Mouse (Mus musculus) heart, embryonic 12.5 days (tissue): Measurements from ENCODE around the gene Ccdc14. TPM values are rescaled to one million over a fixed set of nuclear protein-coding genes. Genes with fewer than 3 reads are reported as not detected.

Experiments
- ATAC-seq: fragments of 200-750 bp; cut with Nextera tagmentation; 2 replicates; pipeline ENCODE4 v1.8.0; 2017; ENCODE audit warnings: moderate TSS enrichment, moderate library complexity; ENCODE audit not compliant: insufficient number of reproducible peaks, low FRiP score
- H3K27ac ChIP-seq: fragments of 300-500 bp; sonication (generic); 2 replicates; pipeline ENCODE4 v1.5.1; 2016; ENCODE audit warnings: mild to moderate bottlenecking, moderate library complexity; ENCODE audit not compliant: poor library complexity, severe bottlenecking
- H3K27me3 ChIP-seq: fragments of 300-500 bp; sonication (generic); replicated peaks from 2 replicates; pipeline ENCODE4 v1.6.1; 2016; ENCODE audit warnings: mild to moderate bottlenecking, moderate library complexity
- H3K36me3 ChIP-seq: fragments of 300-500 bp; sonication (generic); 2 replicates; pipeline ENCODE4 v1.6.1; 2016; ENCODE audit warnings: mild to moderate bottlenecking, moderate library complexity
- H3K4me1 ChIP-seq: fragments of 300-500 bp; sonication (generic); replicated peaks from 2 replicates; pipeline ENCODE4 v1.6.1; 2016; ENCODE audit warnings: mild to moderate bottlenecking
- H3K4me2 ChIP-seq: fragments of 300-500 bp; sonication (generic); 2 replicates; pipeline ENCODE4 v1.6.1; 2016; ENCODE audit warnings: mild to moderate bottlenecking, moderate library complexity
- H3K4me3 ChIP-seq: fragments of 300-500 bp; sonication (generic); 2 replicates; pipeline ENCODE4 v1.5.1; 2016; ENCODE audit warnings: mild to moderate bottlenecking
- H3K9ac ChIP-seq: fragments of 300-500 bp; sonication (generic); 2 replicates; pipeline ENCODE4 v1.6.1; 2016; ENCODE audit warnings: mild to moderate bottlenecking, moderate library complexity
- H3K9me3 ChIP-seq: fragments of 300-500 bp; sonication (generic); replicated peaks from 2 replicates; pipeline ENCODE4 v1.6.1; 2016; ENCODE audit warnings: mild to moderate bottlenecking, moderate library complexity
- WGBS: fragments of 180-500 bp; shearing (Covaris S2); methylation state at CpG from one replicate; pipeline ENCODE4 v1.1.7; 2016; 5-methylcytosine and 5-hydroxymethylcytosine counted together
- polyA plus RNA-seq: library from polyadenylated mRNA; unstranded; fragments of >200 nt; fragmentation: Nextera tagmentation; extraction: Ambion mirVana; gene quantifications from 2 replicates; pipeline ENCODE4 v1.2.1, GENCODE M21; 2016

Ccdc14 gene
- polyA plus RNA-seq, 1 experiment from 2014 or later: 7.0 TPM

DNA sequence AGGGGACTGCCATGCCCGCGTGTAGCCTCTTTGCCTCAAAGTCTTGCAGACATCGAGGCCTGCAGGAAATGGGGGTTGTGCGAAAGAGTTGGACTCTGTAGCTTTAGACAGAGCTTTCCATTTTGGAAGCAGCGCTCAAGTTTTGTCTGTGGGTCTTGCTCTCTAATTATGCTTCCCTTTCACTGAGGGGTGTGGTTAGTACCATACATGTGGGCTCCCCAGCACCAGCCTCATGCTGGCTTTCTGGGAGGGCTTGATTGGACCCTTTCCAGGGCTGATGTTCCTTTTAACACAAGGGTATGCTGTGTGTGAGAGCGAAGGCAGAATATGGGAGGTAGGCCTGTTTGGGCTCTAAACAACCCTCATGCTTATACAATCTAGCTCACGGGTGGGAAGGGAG, 66.6 kb downstream of the Ccdc14 start:
- Histone ChIP-seq H3K36me3 (no peaks in the 10 kb centered on the region), H3K9ac (no peak overlapping the region), H3K9me3 (no peaks in the 10 kb centered on the region), H3K4me1 (no peaks in the 10 kb centered on the region), H3K4me2 (no peak overlapping the region), H3K27me3 (no peaks in the 10 kb centered on the region), H3K27ac (no peak overlapping the region), H3K4me3 (no peak overlapping the region)
- no peak for ATAC-seq
- 78% methylated on average over 7 of the region's 7 CpGs for WGBS

DNA sequence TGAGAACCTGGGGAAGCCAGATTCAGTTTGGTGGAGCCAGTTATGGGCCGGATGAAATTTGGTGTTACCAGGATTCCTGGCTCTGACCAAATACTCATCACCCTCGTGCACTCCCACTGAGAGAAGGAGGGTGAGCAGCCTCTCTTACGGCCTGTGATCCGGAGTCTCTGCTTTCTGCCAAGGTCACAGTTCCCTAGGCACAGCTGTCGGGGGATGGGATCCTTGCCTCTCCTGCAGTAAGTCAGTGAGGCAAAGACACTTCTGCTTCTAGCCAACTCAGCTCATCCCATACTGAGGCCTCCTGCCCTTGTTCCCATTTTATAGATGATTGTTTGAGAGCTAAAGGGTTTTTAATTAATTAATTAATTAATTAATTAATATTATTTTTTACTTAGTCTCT, 67.8 kb downstream of the Ccdc14 start:
- H3K27me3 ChIP-seq: no peaks in the 10 kb centered on the region
- H3K36me3 ChIP-seq: no peaks in the 10 kb centered on the region
- H3K4me1 ChIP-seq: no peaks in the 10 kb centered on the region

DNA sequence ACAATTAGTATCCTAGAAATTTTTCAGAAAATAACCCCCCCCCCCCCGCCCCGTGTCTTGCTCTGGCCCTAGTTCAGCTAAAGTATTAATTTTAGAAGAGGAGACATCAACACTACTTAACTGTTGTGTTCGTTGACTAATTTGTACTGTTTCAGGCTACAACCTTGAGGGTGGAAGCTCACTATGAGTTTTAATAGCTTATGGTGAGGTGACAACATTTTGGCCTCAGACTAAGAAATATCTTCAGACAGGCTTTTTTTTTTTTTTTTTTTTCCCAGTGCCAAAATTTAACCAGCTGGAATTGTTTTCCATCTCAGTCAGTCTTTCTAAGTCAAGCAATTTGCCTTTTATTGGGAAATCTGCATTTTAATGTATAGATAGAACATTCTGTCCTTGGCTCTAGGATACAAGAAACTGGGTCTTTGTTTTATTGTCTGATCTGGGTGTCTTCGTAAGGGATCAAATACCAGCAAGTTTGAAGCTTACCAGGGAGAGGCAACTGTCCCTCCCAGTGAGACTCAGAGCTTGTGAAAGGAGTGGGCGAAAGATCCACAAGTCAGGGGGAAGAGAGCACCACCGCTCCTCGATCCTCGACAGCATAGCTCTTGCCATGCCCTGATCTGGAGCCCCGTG, 73.7 kb downstream of the Ccdc14 start:
- H3K36me3 ChIP-seq: no peaks in the 10 kb centered on the region
- WGBS: 73% methylated on average over 9 of the region's 9 CpGs
- H3K4me2 ChIP-seq: no peak overlapping the region
- H3K9ac ChIP-seq: no peak overlapping the region
- H3K4me3 ChIP-seq: no peak overlapping the region
- no peak overlapping the region for H3K27ac ChIP-seq
- peaks cover 5% of the 10 kb centered on the region for H3K9me3 ChIP-seq
- H3K4me1 ChIP-seq: no peaks in the 10 kb centered on the region
- no peak for ATAC-seq
- H3K27me3 ChIP-seq: no peaks in the 10 kb centered on the region

More for the DNA sequence above, 67.8 kb downstream of the Ccdc14 start:
- H3K9ac ChIP-seq: no peak overlapping the region
- WGBS: 60% methylated on average over 5 of the region's 5 CpGs
- H3K4me2 ChIP-seq: no peak overlapping the region
- no peak overlapping the region for H3K27ac ChIP-seq
- no peak for ATAC-seq
- H3K9me3 ChIP-seq: no peaks in the 10 kb centered on the region
- H3K4me3 ChIP-seq: no peak overlapping the region

GRCm38 (mm10) chr16:34765666-34766065, 75.2 kb downstream of the Ccdc14 start:
- Histone ChIP-seq H3K27ac (no peak overlapping the region), H3K4me1 (no peaks in the 10 kb centered on the region), H3K9me3 (peaks cover 5% of the 10 kb centered on the region), H3K27me3 (no peaks in the 10 kb centered on the region), H3K9ac (no peak overlapping the region), H3K4me3 (no peak overlapping the region), H3K36me3 (no peaks in the 10 kb centered on the region), H3K4me2 (no peak overlapping the region)
- ATAC-seq: no peak
- 63% methylated on average over 1 of the region's 1 CpGs for WGBS

GRCm38 (mm10) chr16:34766193-34766592, 75.8 kb downstream of the Ccdc14 start:
- H3K27me3 ChIP-seq: no peaks in the 10 kb centered on the region
- H3K27ac ChIP-seq: no peak overlapping the region
- no peak overlapping the region for H3K9ac ChIP-seq
- H3K36me3 ChIP-seq: no peaks in the 10 kb centered on the region
- WGBS: 77% methylated on average over 1 of the region's 1 CpGs
- H3K9me3 ChIP-seq: peaks cover 5% of the 10 kb centered on the region
- no peak for ATAC-seq
- no peak overlapping the region for H3K4me3 ChIP-seq
- no peaks in the 10 kb centered on the region for H3K4me1 ChIP-seq
- no peak overlapping the region for H3K4me2 ChIP-seq

GRCm38 (mm10) chr16:34767443-34767842, 77.0 kb downstream of the Ccdc14 start:
- 89% methylated on average over 2 of the region's 2 CpGs for WGBS
- Histone ChIP-seq H3K4me3 (no peak overlapping the region), H3K27ac (no peak overlapping the region), H3K9me3 (peaks cover 5% of the 10 kb centered on the region), H3K9ac (no peak overlapping the region), H3K27me3 (no peaks in the 10 kb centered on the region), H3K4me2 (no peak overlapping the region), H3K4me1 (no peaks in the 10 kb centered on the region), H3K36me3 (no peaks in the 10 kb centered on the region)
- no peak for ATAC-seq

GRCm38 (mm10) chr16:34768436-34768835, 78.0 kb downstream of the Ccdc14 start:
- no peaks in the 10 kb centered on the region for H3K27me3 ChIP-seq
- H3K4me3 ChIP-seq: no peak overlapping the region
- peaks cover 5% of the 10 kb centered on the region for H3K9me3 ChIP-seq
- no peak for ATAC-seq
- no peak overlapping the region for H3K27ac ChIP-seq
- H3K36me3 ChIP-seq: no peaks in the 10 kb centered on the region
- no peak overlapping the region for H3K4me2 ChIP-seq
- WGBS: 48% methylated on average over 4 of the region's 4 CpGs
- no peak overlapping the region for H3K9ac ChIP-seq
- H3K4me1 ChIP-seq: no peaks in the 10 kb centered on the region

GRCm38 (mm10) chr16:34770127-34770526, 79.7 kb downstream of the Ccdc14 start:
- ATAC-seq: no peak
- no peak overlapping the region for H3K9ac ChIP-seq
- no peaks in the 10 kb centered on the region for H3K36me3 ChIP-seq
- 85% methylated on average over 4 of the region's 4 CpGs for WGBS
- no peak overlapping the region for H3K4me3 ChIP-seq
- H3K9me3 ChIP-seq: peaks cover 5% of the 10 kb centered on the region
- H3K27ac ChIP-seq: no peak overlapping the region
- H3K4me2 ChIP-seq: no peak overlapping the region
- no peaks in the 10 kb centered on the region for H3K4me1 ChIP-seq
- no peaks in the 10 kb centered on the region for H3K27me3 ChIP-seq

DNA sequence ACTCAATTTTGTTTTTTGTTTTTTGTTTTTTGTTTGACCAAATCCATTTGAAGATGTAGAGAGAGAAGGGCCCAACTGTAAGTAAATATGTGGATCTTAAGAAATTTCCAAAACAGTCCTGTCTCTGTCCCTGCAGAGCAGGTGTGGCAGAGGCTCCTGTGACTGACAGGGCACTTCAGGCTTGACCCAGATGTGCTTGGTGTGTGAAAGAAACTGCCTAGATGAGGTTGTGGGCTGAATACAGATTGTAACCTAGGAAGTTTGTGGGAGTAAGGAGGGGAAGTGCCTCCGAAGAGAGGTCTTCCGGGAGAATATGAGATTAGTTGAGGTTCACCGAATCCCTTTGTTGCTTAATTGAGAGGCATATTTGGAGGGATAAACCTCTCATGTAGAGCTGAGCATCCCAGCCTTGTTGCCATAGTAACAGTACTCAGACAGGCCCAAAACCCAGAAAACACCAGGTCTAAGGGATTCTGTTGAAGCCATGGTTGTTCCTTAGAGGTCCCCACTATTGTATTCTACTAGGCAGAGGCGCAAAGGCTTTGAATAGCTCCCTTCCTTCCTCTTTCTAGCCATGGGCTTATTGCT, 82.1 kb downstream of the Ccdc14 start:
- no peak for ATAC-seq

More for the DNA sequence above, 82.1 kb downstream of the Ccdc14 start:
- Histone ChIP-seq H3K4me3 (no peak overlapping the region), H3K9me3 (no peaks in the 10 kb centered on the region), H3K27ac (no peak overlapping the region), H3K4me1 (no peaks in the 10 kb centered on the region), H3K4me2 (no peak overlapping the region), H3K9ac (no peak overlapping the region), H3K36me3 (no peaks in the 10 kb centered on the region), H3K27me3 (no peaks in the 10 kb centered on the region)
- 75% methylated on average over 4 of the region's 4 CpGs for WGBS

Other genes with a start within 250 kb of the Ccdc14 start
- 29.3 and 30.5 TPM in 2 replicates for gene Kalrn, start 117.1 kb upstream of the Ccdc14 start, polyA plus RNA-seq
- gene Ropn1, start 40.7 kb upstream of the Ccdc14 start, polyA plus RNA-seq: 0.58 and 0.73 TPM in 2 replicates
- gene Mylk, start 54.6 kb downstream of the Ccdc14 start, polyA plus RNA-seq: 5.2 and 5.4 TPM in 2 replicates